Mouse (Mus musculus) cerebellum, adult 2 months (tissue): ENCODE results near the gene Gga3.

ENCODE experiments used
- CTCF ChIP-seq: fragments of 200-500 bp; IDR thresholded peaks from 2 replicates; pipeline ENCODE4 v1.5.1; 2011; ENCODE audit warnings: low read depth, mild to moderate bottlenecking, control low read depth, low read length, moderate library complexity, borderline replicate concordance; ENCODE audit not compliant: insufficient read depth
- POLR2A ChIP-seq: fragments of 200-500 bp; IDR thresholded peaks from 2 replicates; pipeline ENCODE4 v1.6.1; 2011; ENCODE audit warnings: low read length, control low read depth, borderline replicate concordance; ENCODE audit not compliant: insufficient read depth

DNA sequence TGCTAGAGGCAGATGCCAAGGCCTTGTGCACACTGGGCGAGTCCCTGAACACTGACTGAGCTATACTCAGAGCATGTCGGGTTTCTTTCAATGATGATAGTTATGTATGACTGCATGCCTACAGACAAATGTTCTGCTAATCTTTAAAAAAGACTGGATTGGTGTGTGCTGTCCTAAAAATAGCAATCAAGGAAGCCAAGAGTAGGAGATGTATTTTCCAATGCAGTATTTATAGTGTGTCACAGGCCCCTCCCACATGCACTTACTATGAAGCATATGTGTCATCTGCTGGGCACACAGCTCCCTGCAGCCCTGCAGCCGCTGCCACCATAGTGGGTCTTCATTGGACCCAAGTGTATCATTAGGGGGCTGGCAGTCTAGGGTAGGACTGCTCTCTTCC is 49.3 kb upstream of the Gga3 start:
- TF ChIP-seq POLR2A (no peak), CTCF (no peak)
